Mouse (Mus musculus) thymus, adult 2 months (tissue): ENCODE measurements at regions not wholly inside any gene's neighbourhood (a gene's known extent, or its start where the extent isn't known, plus 50 kb on each side); places are given as distances from the start of the nearest gene placed in this dataset.

Experiments used
- DNase-seq: peaks from one replicate; pipeline ENCODE4 v3.0.0; 2021
- H3K27ac ChIP-seq: fragments of 200-500 bp; 2 replicates; pipeline ENCODE4 v1.5.1; 2012; ENCODE audit warnings: low read length, control low read depth; ENCODE audit not compliant: control insufficient read depth, insufficient read depth
- H3K27me3 ChIP-seq: fragments of 200-500 bp; 2 replicates; pipeline ENCODE4 v1.6.1; 2012; ENCODE audit warnings: mild to moderate bottlenecking, low read length, moderate library complexity, mixed read lengths; ENCODE audit not compliant: control insufficient read depth, insufficient read depth
- H3K36me3 ChIP-seq: fragments of 200-500 bp; 2 replicates; pipeline ENCODE4 v1.6.1; 2012; ENCODE audit warnings: mild to moderate bottlenecking, low read length, moderate library complexity; ENCODE audit not compliant: control insufficient read depth, insufficient read depth
- H3K4me1 ChIP-seq: fragments of 200-500 bp; replicated peaks from 2 replicates; pipeline ENCODE4 v1.6.1; 2012; ENCODE audit warnings: low read length; ENCODE audit not compliant: control insufficient read depth, insufficient read depth
- H3K4me3 ChIP-seq: fragments of 200-500 bp; 2 replicates; pipeline ENCODE4 v1.5.1; 2012; ENCODE audit warnings: mild to moderate bottlenecking, low read length, control low read depth, moderate library complexity; ENCODE audit not compliant: control insufficient read depth, insufficient read depth
- CTCF ChIP-seq: fragments of 200-500 bp; IDR thresholded peaks from 2 replicates; pipeline ENCODE4 v1.5.1; 2012; ENCODE audit warnings: mild to moderate bottlenecking, control low read depth, low read length, moderate library complexity, borderline replicate concordance; ENCODE audit not compliant: control insufficient read depth, poor library complexity, insufficient read depth; ENCODE audit errors: extremely low read depth
- POLR2A ChIP-seq: fragments of 200-500 bp; IDR thresholded peaks from 2 replicates; pipeline ENCODE4 v1.6.1; 2012; ENCODE audit warnings: mild to moderate bottlenecking, low read length, control low read depth, moderate library complexity; ENCODE audit not compliant: control insufficient read depth, poor library complexity, insufficient read depth; ENCODE audit errors: extremely low read depth
- WGBS: fragments of 180-500 bp; shearing (Covaris S2); methylation state at CpG from one replicate; pipeline ENCODE4 v1.1.7; 2018; 5-methylcytosine and 5-hydroxymethylcytosine counted together

- DNase-seq = no peak
These were observed 184.7 kb upstream of the Dapk1 start for GRCm38 (mm10) chr13:60417015-60417414.

GRCm38 (mm10) chr13:60417436-60418158 lies 184.2 kb upstream of the Dapk1 start:
- TF ChIP-seq CTCF (no peak), POLR2A (no peak)
- Histone ChIP-seq H3K4me1 (no peaks in the 10 kb centered on the region), H3K36me3 (no peaks in the 10 kb centered on the region), H3K27ac (no peak overlapping the region), H3K27me3 (no peaks in the 10 kb centered on the region), H3K4me3 (no peak overlapping the region)
- 91% methylated on average over 14 of the region's 14 CpGs for WGBS
- DNase-seq = no peak

More at GRCm38 (mm10) chr13:60417015-60417414, 184.7 kb upstream of the Dapk1 start:
- H3K4me1 ChIP-seq = no peaks in the 10 kb centered on the region
- H3K27ac ChIP-seq = no peak overlapping the region
- no peak overlapping the region for H3K4me3 ChIP-seq
- no peaks in the 10 kb centered on the region for H3K36me3 ChIP-seq
- H3K27me3 ChIP-seq = no peaks in the 10 kb centered on the region
- 91% methylated on average over 8 of the region's 8 CpGs for WGBS
- TF ChIP-seq CTCF (no peak), POLR2A (no peak)

- Histone ChIP-seq H3K27ac (no peak overlapping the region), H3K4me3 (no peak overlapping the region), H3K4me1 (no peaks in the 10 kb centered on the region), H3K36me3 (no peaks in the 10 kb centered on the region), H3K27me3 (no peaks in the 10 kb centered on the region)
- TF ChIP-seq POLR2A (no peak), CTCF (no peak)
- WGBS = 88% methylated on average over 7 of the region's 7 CpGs
- no peak for DNase-seq
These were observed 181.4 kb upstream of the Dapk1 start for GRCm38 (mm10) chr13:60420386-60420785.

GRCm38 (mm10) chr13:60420842-60421696 lies 180.7 kb upstream of the Dapk1 start:
- 77% methylated on average over 3 of the region's 3 CpGs for WGBS
- no peak for DNase-seq
- Histone ChIP-seq H3K36me3 (no peaks in the 10 kb centered on the region), H3K4me1 (no peaks in the 10 kb centered on the region), H3K4me3 (no peak overlapping the region), H3K27me3 (no peaks in the 10 kb centered on the region), H3K27ac (no peak overlapping the region)
- TF ChIP-seq CTCF = no peak
- no peak for TF ChIP-seq POLR2A

GRCm38 (mm10) chr13:60424267-60424666 lies 177.5 kb upstream of the Dapk1 start:
- H3K27me3 ChIP-seq = no peaks in the 10 kb centered on the region
- no peak overlapping the region for H3K4me3 ChIP-seq
- H3K4me1 ChIP-seq = no peaks in the 10 kb centered on the region
- no peak overlapping the region for H3K27ac ChIP-seq
- no peaks in the 10 kb centered on the region for H3K36me3 ChIP-seq
- DNase-seq = no peak
- TF ChIP-seq POLR2A (no peak), CTCF (no peak)
- 76% methylated on average over 6 of the region's 6 CpGs for WGBS

GRCm38 (mm10) chr13:60425140-60425539 lies 176.6 kb upstream of the Dapk1 start:
- Histone ChIP-seq H3K27ac (no peak overlapping the region), H3K4me1 (no peaks in the 10 kb centered on the region), H3K4me3 (no peak overlapping the region), H3K27me3 (no peaks in the 10 kb centered on the region), H3K36me3 (no peaks in the 10 kb centered on the region)
- TF ChIP-seq CTCF (no peak), POLR2A (no peak)
- DNase-seq = no peak
- WGBS = 94% methylated on average over 11 of the region's 11 CpGs
